Mouse (Mus musculus) stomach, embryonic 15.5 days (tissue): ENCODE data around the gene Mcee. TPM values are rescaled to one million over a fixed set of nuclear protein-coding genes. Genes with fewer than 3 reads are reported as not detected.

Experiments
- ATAC-seq: fragments of 200-750 bp; cut with Nextera tagmentation; 2 replicates; pipeline ENCODE4 v1.8.0; 2017; ENCODE audit warnings: low read depth, moderate number of reproducible peaks, moderate TSS enrichment; ENCODE audit not compliant: insufficient read depth, low FRiP score
- H3K27ac ChIP-seq: fragments of 300-500 bp; sonication (generic); 2 replicates; pipeline ENCODE4 v1.5.1; 2015; ENCODE audit warnings: mild to moderate bottlenecking, inconsistent platforms
- H3K27me3 ChIP-seq: fragments of 300-500 bp; sonication (generic); replicated peaks from 2 replicates; pipeline ENCODE4 v1.6.1; 2015; ENCODE audit warnings: inconsistent platforms
- H3K36me3 ChIP-seq: fragments of 300-500 bp; sonication (generic); 2 replicates; pipeline ENCODE4 v1.6.1; 2015; ENCODE audit warnings: inconsistent platforms
- H3K4me1 ChIP-seq: fragments of 300-500 bp; sonication (generic); 2 replicates; pipeline ENCODE4 v1.6.1; 2015; ENCODE audit warnings: inconsistent platforms
- H3K4me2 ChIP-seq: fragments of 300-500 bp; sonication (generic); 2 replicates; pipeline ENCODE4 v1.6.1; 2015; ENCODE audit warnings: mild to moderate bottlenecking, inconsistent platforms
- H3K4me3 ChIP-seq: fragments of 300-500 bp; sonication (generic); replicated peaks from 2 replicates; pipeline ENCODE4 v1.5.1; 2015; ENCODE audit warnings: inconsistent platforms
- H3K9ac ChIP-seq: fragments of 300-500 bp; sonication (generic); 2 replicates; pipeline ENCODE4 v1.6.1; 2015; ENCODE audit warnings: inconsistent platforms
- H3K9me3 ChIP-seq: fragments of 300-500 bp; sonication (generic); 2 replicates; pipeline ENCODE4 v1.6.1; 2016; ENCODE audit warnings: inconsistent platforms
- WGBS: fragments of 180-500 bp; shearing (Covaris S2); methylation state at CpG from one replicate; pipeline ENCODE4 v1.1.7; 2015; 5-methylcytosine and 5-hydroxymethylcytosine counted together
- polyA plus RNA-seq: library from polyadenylated mRNA; unstranded; fragments of >200 nt; fragmentation: Nextera tagmentation; extraction: Ambion mirVana; gene quantifications from 2 replicates; pipeline ENCODE4 v1.2.1, GENCODE M21; 2015

Gene Mcee
- polyA plus RNA-seq, 1 experiment from 2014 or later: 87.0 TPM

- 88% methylated on average over 23 of the region's 23 CpGs for WGBS
- H3K4me1 ChIP-seq: no peaks in the 10 kb centered on the region
- H3K27ac ChIP-seq: no peak overlapping the region
Measured at GRCm38 (mm10) chr7:64371940-64372878, 20.2 kb upstream of the Mcee start.

GRCm38 (mm10) chr7:64373147-64373829 is 19.1 kb upstream of the Mcee start:
- Histone ChIP-seq H3K27me3 (no peaks in the 10 kb centered on the region), H3K27ac (peak overlapping the region; percentile 99), H3K9me3 (no peaks in the 10 kb centered on the region), H3K4me2 (peak overlapping the region; percentile 62), H3K9ac (peak overlapping the region; percentile 61), H3K4me1 (no peaks in the 10 kb centered on the region), H3K4me3 (peak overlapping the region; percentile 71), H3K36me3 (peaks cover 17% of the 10 kb centered on the region)
- ATAC-seq: no peak
- WGBS: 7% methylated on average over 18 of the region's 18 CpGs

More at GRCm38 (mm10) chr7:64371940-64372878, 20.2 kb upstream of the Mcee start:
- Histone ChIP-seq H3K36me3 (peaks cover 9% of the 10 kb centered on the region), H3K4me2 (no peak overlapping the region), H3K4me3 (no peak overlapping the region), H3K9ac (no peak overlapping the region), H3K27me3 (no peaks in the 10 kb centered on the region), H3K9me3 (no peaks in the 10 kb centered on the region)
- ATAC-seq: no peak

DNA sequence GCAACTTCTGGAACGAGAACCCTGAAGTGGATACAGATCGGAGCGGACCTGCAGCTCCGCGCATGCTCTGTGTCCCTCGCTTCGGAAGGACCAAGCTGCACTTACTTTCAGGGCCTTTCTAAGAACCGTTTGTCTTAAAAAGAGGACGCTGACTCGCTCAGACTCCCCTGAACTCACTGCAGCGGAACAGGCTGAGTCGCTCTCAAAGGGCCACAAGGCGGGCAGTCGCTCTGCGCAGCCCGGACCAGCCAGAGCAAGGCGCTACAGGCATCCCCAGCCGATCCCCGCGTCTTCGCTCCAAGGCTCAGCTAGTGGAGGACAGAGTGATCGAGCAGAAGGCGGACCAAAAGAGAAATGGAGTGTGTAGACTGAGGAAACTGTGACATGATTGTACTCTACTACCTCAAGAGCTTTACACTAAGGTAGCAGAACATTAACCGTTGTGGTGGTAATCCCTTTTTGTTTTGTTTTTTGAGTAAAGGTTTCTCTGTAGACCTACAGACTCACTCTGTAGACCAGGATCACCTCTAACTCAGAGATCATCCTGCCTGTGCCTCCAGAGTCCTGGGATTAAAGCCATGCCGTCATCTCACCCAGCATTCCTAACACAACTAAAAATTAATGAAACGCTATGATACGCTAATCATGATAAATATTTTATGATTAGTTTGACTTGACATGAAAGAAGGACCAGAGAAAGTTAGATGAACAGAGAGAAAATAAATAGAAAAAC is 18.4 kb upstream of the Mcee start, which contains the start of gene Fan1:
Fan1 (minus strand) TSS at position 266 of the 733 bp plus-strand sequence.
- H3K9me3 ChIP-seq: no peaks in the 10 kb centered on the region
- no peaks in the 10 kb centered on the region for H3K4me1 ChIP-seq
- 3% methylated on average over 27 of the region's 27 CpGs for WGBS
- peak within 1 kb of the TSS; percentile 71 for H3K4me3 ChIP-seq
- H3K4me2 ChIP-seq: peak within 1 kb of the TSS; percentile 62
- no peaks in the 10 kb centered on the region for H3K27me3 ChIP-seq
- peak within 1 kb of the TSS; percentile 99 for H3K27ac ChIP-seq
- peak within 1 kb of the TSS; percentile 61 for H3K9ac ChIP-seq
- peak; percentile 94 for ATAC-seq
- peaks cover 24% of the 10 kb centered on the region for H3K36me3 ChIP-seq

DNA sequence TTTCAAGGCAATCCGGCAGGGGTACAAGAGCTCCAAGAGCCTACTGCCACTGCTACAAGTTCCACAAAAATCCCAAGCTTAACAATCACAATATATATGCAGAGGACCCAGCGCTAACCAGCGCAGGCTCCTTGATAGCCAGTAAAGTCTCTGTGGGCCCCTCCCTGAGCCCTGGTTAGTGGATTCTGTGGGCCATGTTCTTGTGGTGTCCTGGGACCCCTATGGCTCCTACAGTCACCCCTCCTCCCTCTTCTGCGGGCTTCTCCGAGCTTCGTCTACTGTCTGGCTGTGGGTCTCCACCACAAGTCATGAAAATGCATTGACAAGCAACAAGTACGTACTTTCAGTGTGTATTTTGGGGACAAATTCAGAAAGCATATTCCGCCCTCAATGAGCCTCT is 928 bp upstream of the Mcee start:
- H3K36me3 ChIP-seq: peaks cover 9% of the 10 kb centered on the region

DNA sequence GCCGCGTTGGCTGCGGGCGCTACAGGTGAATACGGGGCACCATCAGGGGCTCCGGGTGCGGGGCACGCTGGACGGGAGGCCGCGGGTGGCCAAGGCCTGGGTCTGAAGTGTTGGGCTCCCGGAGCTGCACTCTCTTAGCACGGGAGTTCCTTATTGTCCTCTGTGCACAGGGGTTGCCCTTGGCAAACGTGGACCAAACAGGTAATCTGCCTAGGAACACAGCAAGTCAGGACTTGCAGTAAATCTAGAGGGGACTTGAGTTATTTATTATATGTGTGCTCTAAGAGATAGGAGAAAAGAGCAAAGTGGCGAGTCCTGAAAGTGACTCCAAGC is 378 bp downstream of the Mcee start:
- Histone ChIP-seq H3K4me2 (peak overlapping the region; percentile 63), H3K9me3 (no peaks in the 10 kb centered on the region), H3K9ac (peak overlapping the region; percentile 80), H3K27ac (peak overlapping the region; percentile 88), H3K36me3 (peaks cover 6% of the 10 kb centered on the region), H3K4me3 (peak overlapping the region; percentile 79), H3K4me1 (no peaks in the 10 kb centered on the region), H3K27me3 (no peaks in the 10 kb centered on the region)
- peak; percentile 61; the same call in 1 of the 2 replicates for ATAC-seq
- 1% methylated on average over 15 of the region's 15 CpGs for WGBS

More for the DNA sequence above, 928 bp upstream of the Mcee start:
- Histone ChIP-seq H3K4me2 (peak overlapping the region; percentile 77), H3K9me3 (no peaks in the 10 kb centered on the region), H3K27ac (peak overlapping the region; percentile 45; the same call in 1 of the 2 replicates), H3K9ac (peak overlapping the region; percentile 73), H3K27me3 (no peaks in the 10 kb centered on the region), H3K4me1 (no peaks in the 10 kb centered on the region), H3K4me3 (peak overlapping the region; percentile 79)
- 4% methylated on average over 8 of the region's 8 CpGs for WGBS
- ATAC-seq: no peak

DNA sequence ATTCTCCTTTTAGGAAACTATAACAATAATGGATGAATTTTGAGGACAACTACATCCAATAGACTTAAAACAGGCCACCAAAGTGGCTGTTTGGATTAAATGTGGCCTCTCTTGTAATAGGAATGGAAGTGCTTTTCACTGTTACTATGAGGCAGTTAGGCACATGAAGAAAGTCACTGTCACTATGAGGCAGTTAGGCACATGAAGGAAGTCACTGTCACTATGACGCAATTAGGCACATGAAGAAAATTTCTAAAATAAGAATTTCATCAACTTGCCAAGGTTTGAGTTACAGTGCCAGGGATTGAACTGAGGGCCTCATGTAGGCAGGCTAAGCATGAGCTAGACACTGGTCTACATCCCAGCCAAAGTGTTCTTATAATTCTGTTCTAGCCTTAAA is 8.3 kb downstream of the Mcee start:
- H3K9me3 ChIP-seq: no peaks in the 10 kb centered on the region
- no peak overlapping the region for H3K4me2 ChIP-seq
- no peak overlapping the region for H3K4me3 ChIP-seq
- no peak overlapping the region for H3K27ac ChIP-seq
- 93% methylated on average over 1 of the region's 1 CpGs for WGBS
- H3K9ac ChIP-seq: no peak overlapping the region
- H3K4me1 ChIP-seq: no peaks in the 10 kb centered on the region
- no peak for ATAC-seq
- H3K36me3 ChIP-seq: 0 out of 2 replicates have a peak, but pooled peaks cover 3% of the 10 kb centered on the region
- H3K27me3 ChIP-seq: no peaks in the 10 kb centered on the region

GRCm38 (mm10) chr7:64402452-64402851 is 10.0 kb downstream of the Mcee start:
- no peaks in the 10 kb centered on the region for H3K9me3 ChIP-seq
- no peaks in the 10 kb centered on the region for H3K4me1 ChIP-seq
- no peak overlapping the region for H3K4me2 ChIP-seq
- no peak overlapping the region for H3K27ac ChIP-seq
- 92% methylated on average over 4 of the region's 4 CpGs for WGBS
- H3K9ac ChIP-seq: no peak overlapping the region
- H3K4me3 ChIP-seq: no peak overlapping the region
- H3K27me3 ChIP-seq: no peaks in the 10 kb centered on the region
- no peak for ATAC-seq
- H3K36me3 ChIP-seq: 0 out of 2 replicates have a peak, but pooled peaks cover 3% of the 10 kb centered on the region

GRCm38 (mm10) chr7:64403989-64404388 is 11.6 kb downstream of the Mcee start:
- 85% methylated on average over 8 of the region's 8 CpGs for WGBS
- ATAC-seq: no peak
- no peaks in the 10 kb centered on the region for H3K27me3 ChIP-seq
- no peak overlapping the region for H3K4me3 ChIP-seq
- H3K9me3 ChIP-seq: no peaks in the 10 kb centered on the region
- H3K27ac ChIP-seq: no peak overlapping the region
- H3K36me3 ChIP-seq: no peaks in the 10 kb centered on the region
- H3K4me2 ChIP-seq: no peak overlapping the region
- H3K4me1 ChIP-seq: no peaks in the 10 kb centered on the region
- H3K9ac ChIP-seq: no peak overlapping the region

DNA sequence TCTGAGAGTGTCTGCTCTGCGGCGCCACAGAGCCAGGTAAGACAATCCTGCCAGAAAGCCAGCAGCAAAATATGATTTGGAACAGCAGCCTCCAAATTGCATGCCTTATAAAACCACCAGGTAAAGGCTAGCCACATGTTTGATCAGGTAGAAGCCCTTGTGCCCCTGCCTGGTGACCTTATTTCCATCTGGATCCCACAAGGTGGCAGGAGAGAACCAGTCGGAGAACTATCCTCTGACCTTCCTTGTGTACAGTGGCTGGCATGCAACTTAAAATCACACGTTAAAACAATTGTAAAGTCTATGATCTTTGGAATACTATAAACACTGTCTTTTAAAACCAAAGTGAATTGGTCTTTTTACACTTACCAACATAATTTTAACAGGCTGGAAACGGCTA is 32.5 kb downstream of the Mcee start:
- no peak overlapping the region for H3K4me3 ChIP-seq
- no peak overlapping the region for H3K27ac ChIP-seq
- no peaks in the 10 kb centered on the region for H3K9me3 ChIP-seq
- WGBS: 57% methylated on average over 5 of the region's 5 CpGs
- H3K9ac ChIP-seq: no peak overlapping the region
- no peaks in the 10 kb centered on the region for H3K4me1 ChIP-seq
- no peak for ATAC-seq
- no peaks in the 10 kb centered on the region for H3K36me3 ChIP-seq
- no peak overlapping the region for H3K4me2 ChIP-seq
- H3K27me3 ChIP-seq: no peaks in the 10 kb centered on the region

GRCm38 (mm10) chr7:64439595-64440518 is 47.5 kb downstream of the Mcee start:
- no peaks in the 10 kb centered on the region for H3K9me3 ChIP-seq
- H3K36me3 ChIP-seq: no peaks in the 10 kb centered on the region
- H3K4me3 ChIP-seq: no peak overlapping the region
- no peak overlapping the region for H3K9ac ChIP-seq
- no peaks in the 10 kb centered on the region for H3K4me1 ChIP-seq
- H3K4me2 ChIP-seq: no peak overlapping the region
- 65% methylated on average over 5 of the region's 5 CpGs for WGBS
- no peaks in the 10 kb centered on the region for H3K27me3 ChIP-seq
- H3K27ac ChIP-seq: no peak overlapping the region
- no peak for ATAC-seq

- Histone ChIP-seq H3K4me3 (no peak overlapping the region), H3K9me3 (no peaks in the 10 kb centered on the region), H3K9ac (no peak overlapping the region), H3K4me1 (no peaks in the 10 kb centered on the region), H3K4me2 (no peak overlapping the region), H3K36me3 (no peaks in the 10 kb centered on the region), H3K27me3 (no peaks in the 10 kb centered on the region), H3K27ac (no peak overlapping the region)
- 71% methylated on average over 8 of the region's 8 CpGs for WGBS
- ATAC-seq: no peak
Measured at GRCm38 (mm10) chr7:64440519-64440918, 48.1 kb downstream of the Mcee start.
